Mouse (Mus musculus) thymus, postnatal 10 days (tissue): ENCODE measurements around the gene Glis2.
"Not testable (repeated sequence)": the region's sequence is repeated elsewhere in the genome, so short reads cannot be mapped to it uniquely, and the experiment has no call there.

Experiments used
- DNase-seq, 2 experiments: peaks; one replicate each; pipeline ENCODE4 v3.0.0; 2021; ENCODE audit warnings: low spot score in 2 of 2

The Glis2 gene

DNA sequence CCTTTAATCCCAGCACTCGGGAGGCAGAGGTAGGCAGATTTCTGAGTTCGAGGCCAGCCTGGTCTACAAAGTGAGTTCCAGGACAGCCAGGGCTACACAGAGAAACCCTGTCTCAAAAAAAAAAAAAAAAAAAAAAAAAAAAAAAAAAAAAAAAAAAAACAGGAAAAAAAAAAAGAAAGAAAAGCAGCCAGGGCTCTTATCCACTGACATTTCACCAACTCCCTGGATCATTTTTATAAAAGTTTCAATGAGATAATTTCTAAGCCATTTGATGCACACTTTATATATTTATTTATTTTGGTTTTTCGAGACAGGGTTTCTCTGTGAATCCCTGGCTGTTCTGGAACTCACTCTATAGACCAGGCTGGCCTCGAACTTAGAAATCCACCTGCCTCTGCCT, 13.3 kb upstream of the Glis2 start:
- not testable (repeated sequence) for DNase-seq

- DNase-seq = no peak
Measured at GRCm38 (mm10) chr16:4583807-4584206, 10.7 kb upstream of the Glis2 start.

DNA sequence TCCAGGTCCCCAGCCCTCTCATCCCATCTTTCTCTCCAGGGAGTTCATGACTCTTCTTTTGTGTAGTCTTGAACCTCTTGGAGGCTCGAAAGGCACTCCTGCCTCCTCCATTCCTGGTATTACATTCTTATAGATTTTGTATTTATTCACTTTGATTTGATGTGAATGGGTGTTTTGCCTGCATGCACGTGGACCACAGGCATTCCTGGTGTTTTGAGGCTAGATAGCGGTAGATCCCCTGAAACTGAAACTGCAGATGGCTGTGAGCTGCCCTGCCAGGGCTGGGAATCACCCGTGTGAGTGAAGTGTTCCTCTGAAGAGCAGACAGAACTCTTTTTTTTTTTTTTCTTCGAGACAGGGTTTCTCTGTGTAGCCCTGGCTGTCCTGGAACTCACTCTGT, 10.1 kb upstream of the Glis2 start:
- no peak for DNase-seq

DNA sequence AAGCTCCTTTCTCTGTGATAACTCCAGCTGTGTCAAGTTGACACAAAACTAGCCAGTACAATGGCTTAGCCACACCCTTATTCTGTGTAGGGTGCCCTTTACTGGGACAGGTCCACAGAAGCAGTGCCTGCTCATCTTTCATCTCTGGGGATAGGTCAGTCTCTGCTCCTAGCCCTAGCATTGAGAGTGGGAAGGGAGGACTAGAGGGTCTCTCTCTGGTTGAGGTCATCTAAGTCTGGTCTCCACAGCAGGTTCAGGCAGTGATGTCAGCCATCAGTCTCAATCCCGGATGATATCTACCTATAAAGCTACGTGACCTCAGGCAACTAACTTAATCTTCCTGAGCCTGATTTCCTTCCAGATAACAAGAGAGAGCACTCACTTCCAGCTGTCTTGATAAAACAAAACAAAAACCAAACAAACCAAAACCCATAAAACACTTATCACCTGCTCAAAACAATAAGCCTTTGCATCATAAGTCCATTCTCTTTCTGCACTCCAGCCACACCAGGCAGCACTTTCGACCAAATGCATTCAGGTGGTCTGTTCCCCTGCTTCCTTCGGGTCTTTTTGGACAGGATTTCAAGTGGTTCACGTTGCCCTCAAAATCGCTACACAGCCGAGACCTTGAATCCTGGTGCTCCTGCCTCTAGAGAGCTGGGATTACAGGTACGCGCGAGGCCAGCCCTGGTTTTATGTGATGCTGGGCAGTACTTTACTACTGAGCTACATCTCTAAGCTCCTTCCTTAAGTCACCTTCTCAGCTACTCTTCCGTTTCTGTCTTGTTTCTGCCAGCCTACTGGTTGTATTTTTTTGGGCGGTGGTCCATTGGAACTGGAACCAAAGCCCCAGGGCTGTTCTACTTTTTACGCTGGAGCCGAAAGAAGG, 8.6 kb upstream of the Glis2 start:
- DNase-seq = no peak

DNA sequence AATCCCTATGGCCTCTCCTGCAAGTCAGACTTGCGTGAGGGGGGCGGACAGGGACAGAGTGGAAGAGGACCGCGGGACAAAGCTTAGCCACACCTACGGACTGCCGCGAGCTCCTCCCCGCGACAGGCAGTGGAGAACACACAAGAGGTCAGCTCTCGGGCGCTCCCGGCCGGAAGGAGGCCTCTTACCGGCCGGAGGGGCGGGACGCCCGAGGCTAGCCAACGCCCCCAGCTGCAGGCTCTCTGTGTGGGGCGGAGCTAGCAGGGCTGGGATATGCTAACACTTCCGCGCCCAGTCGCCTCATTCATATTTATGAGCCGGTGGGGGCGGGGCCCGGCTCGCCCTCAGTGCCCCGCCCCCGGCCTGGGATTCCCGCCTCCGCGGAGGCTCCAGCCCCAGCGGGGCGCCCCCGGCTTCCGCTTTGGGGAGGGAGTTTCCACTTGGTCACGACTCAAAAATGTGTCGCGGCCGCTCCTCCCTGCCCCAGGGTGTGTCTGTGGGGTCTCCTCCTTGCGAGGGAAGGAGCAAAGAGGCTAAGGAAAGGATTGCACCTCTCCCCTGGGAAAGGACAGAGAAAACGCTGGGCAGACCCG, 7.9 kb upstream of the Glis2 start:
- DNase-seq = peak; percentile 92 to 96

DNA sequence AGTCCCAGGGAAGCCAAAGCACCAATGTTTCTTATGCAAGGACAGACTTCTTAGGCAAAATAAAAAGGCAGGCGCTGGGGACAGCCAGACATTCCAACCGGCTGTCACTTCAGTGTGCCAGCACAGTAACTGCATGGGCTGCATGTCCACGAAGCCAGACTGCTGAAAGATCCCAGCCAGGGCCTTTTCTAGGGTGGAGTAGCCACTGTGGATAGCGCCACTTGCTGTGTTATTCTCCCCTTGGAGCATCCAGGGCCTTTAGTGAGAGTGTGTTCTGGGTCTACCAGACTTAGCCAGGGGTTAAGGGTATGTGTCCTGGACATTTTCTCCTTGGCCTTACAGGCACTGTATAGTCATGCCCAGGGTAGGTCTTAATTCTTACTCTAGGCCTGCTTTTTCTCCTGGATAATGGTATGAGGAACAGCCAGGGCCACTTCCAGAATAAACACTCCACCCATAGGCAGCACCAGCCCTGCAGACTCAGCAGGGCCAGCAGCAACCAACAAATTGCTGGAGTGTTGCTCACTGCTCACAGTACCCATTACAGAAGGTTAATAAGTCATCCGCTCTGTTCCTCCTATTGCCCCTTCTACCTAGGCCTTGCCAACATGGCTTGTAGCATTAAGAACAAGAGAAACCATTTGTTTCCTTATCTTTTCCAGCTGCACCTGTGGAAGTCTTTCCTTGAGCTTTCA, 6.8 kb upstream of the Glis2 start:
- DNase-seq = no peak

- DNase-seq = no peak
Measured at GRCm38 (mm10) chr16:4590236-4590635, 4.3 kb upstream of the Glis2 start.

GRCm38 (mm10) chr16:4592909-4593875, 1.3 kb upstream of the Glis2 start:
- peak in 1 of 2 experiments; percentile 50 for DNase-seq

DNA sequence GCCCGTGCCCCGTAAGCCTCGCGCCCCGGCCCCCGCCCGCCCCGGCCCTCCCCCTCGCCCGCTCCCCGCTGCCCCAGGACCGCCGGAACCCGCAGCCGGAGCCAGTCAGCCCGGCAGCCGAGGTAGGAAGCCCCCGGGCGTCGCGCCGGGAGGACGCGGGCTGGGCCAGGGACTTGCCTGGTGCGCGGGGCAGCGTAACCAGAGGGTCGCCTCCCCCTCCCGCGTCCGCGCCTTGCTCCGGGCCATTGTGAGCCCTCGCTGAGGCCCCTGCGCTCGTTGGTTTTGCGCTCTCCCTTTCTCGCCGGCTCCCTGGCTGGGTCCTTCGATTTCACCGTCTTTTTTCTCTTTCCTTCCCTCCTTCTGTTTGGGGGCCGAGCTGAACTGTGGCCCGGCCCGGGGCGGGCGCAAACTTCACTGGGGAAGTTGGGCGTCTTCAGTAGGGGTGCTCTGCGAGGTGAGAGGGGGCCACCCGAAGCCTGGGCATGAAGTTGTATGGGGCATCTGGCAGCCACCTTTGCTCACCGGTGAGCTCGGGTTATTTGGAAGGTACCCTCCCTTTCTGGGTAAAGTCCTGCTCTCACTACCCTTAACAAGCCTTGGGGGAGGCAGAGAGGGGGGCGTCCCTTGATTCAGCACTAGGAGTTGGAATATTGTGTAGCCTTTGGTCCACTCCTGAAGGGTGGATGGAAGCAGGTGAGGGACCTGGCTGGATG, 457 bp downstream of the Glis2 start:
- DNase-seq = peak; percentile 22 to 29

DNA sequence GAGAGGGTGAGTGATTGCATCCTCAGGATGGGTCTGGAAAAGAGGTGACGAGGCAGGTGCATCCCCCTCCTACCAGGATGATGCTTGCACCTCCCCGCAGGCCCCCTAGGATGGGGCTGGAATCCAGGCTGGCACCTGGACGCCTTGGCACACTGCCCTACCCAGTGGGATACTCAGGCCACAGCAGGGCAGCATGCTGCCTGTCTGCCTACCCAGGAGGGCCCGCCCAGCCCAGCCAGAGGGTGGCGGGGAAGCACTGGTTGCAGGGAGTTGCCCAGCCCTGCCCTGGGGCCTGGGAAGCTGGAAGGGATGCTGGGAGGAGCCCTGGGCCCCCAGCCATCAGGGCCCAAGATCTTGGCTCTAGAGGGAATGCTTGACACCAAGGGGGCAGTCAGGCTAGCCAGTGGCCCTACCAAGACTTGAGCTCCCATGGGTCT, 1.0 kb downstream of the Glis2 start:
- DNase-seq = no peak

GRCm38 (mm10) chr16:4596141-4596728, 1.7 kb downstream of the Glis2 start:
- DNase-seq = no peak

DNA sequence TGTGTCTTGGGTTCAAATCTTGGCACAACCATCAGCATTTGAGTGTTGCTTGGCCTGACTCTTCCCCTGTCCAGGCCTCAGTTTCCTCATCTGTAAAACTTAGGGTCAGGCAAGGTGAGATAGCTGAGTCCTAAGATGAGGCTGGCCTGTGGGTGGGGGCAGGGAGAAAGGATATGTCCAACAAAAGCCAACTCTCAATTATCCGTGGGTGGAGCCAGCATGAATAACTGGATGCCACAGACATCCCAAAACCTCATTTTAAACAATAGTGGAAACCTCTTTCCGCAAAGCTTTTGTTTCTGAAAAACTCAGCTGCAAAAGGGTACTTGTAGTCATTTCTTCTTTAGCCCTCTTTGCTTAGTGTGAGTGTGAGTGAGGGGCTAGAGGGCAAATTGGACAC, 2.3 kb downstream of the Glis2 start:
- no peak for DNase-seq

DNA sequence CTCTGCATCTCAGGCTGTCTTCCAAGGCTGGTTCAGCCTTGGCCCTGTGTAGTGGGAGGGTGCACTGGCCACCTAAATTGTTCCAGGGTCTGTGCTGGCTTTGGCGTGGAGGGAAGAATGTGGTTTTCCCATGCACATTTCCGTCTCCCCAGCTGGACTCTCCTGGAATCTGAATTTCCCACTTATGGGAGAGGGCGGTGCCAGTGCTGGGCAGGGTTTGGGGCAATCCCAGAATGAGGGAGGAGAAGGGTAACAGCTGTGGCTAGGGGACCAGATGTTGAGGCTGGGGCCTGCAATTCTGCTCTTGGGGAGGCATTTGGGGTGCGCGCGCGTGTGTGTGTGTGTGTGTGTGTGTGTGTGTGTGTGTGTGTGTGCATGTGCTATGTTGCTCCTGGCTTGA, 2.8 kb downstream of the Glis2 start:
- no peak for DNase-seq

GRCm38 (mm10) chr16:4598041-4598440, 3.5 kb downstream of the Glis2 start:
- no peak for DNase-seq

DNA sequence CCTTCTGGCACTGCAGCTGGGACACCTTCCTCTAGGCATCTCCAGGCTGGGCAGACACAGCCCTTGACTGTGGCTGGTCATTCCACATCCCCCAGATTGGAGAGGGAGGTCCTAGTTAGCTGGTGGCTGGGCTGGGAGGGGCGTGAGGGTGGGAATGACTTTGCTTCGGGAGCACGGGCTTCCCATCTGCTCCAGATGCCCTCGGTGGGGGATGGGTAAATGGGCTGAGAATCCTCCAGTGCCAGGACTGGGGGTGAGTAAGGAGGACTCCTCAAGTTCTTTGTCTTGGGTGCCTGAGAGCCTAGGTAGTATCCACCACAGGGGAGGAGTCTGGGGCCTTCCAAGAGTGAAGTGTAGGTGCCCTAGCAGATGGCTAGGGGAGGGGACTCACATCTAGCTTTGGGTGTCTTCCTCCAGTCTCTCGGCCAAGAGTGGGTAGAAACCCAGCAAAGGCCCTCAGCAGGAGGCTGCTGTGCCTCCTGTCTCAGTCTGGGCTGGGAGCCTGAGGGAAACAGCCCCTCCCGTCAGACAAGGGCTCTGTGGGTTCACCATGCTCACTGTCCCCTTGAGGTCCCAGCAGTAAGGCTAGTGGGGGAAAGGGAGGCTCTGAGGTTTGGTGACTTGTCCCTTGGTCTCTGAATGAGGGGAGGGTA, 4.5 kb downstream of the Glis2 start:
- no peak for DNase-seq

DNA sequence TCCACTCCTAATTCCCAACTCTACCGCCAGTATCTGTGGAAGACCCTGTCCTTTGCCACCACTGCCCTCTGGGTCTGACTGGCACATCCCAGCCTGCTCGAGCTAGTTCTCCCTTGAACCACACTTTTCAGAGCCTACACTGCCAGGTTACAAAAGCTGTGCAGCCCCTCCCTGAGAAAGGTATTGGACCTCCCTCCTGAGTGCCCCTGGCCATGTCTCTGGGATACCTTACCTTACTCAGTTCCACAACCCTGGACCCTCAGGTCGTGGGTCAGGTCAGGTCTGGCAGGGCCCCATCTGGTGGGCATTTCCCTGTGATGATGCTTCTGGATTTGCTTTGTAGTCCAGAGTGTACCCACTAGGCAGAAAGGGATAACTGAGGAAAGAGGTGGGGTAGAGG, 5.1 kb downstream of the Glis2 start:
- no peak for DNase-seq

- no peak for DNase-seq
Measured at GRCm38 (mm10) chr16:4600701-4601310, 6.3 kb downstream of the Glis2 start.

DNA sequence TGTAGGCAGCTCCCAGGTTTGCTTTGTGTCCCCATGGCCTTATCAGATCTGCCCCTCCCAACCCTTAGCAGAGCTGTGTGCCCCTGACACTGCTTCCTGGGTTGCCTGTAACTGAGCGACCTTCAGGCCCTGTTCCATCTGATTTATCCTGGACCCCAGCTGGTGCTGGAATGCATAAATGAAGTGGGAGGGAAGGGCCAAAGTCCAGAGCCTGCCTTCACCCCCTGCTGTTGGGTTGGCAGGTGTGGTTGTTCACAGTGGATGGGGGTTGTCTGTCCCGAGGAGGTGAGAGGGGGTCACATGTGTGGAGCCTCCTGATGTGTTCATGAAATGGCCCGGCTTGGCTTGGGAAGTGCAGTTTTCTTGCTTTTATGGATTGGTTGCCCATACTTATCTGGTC, 7.7 kb downstream of the Glis2 start:
- no peak for DNase-seq

- no peak for DNase-seq
Measured at GRCm38 (mm10) chr16:4602766-4603452, 8.4 kb downstream of the Glis2 start.
